ENCODE assay signal across 7 mouse cellular contexts in genomic region chr8:45332685-45333409, GRCm38 (mm10). TPM values are rescaled to one million over a fixed set of nuclear protein-coding genes. Genes with fewer than 3 reads are reported as not detected.
A peak's percentile ranks its signal among the peaks of the same experiment; 100 is the strongest.
DNase-seq lines count a peak whose midpoint lies in the region; ATAC-seq lines count a peak whose summit lies in the region.

Gene Cyp4v3, minus strand, starts transcription at chr8:45333216.

- under 1% methylated on average over 44 of the region's 44 CpGs for WGBS in intestine, embryonic 16.5 days
- WGBS in limb, embryonic 12.5 days = under 1% methylated on average over 43 of the region's 44 CpGs
- WGBS in midbrain, embryonic 13.5 days = 1% methylated on average over 44 of the region's 44 CpGs

- peak; percentile 81 for DNase-seq in embryo, embryonic 10.5 days (ENCODE audit: low spot score)
- no peak for DNase-seq in gonadal fat pad, adult 2 months (ENCODE audit: low read depth)
- peak; percentile 43 for DNase-seq in spleen, adult 12 weeks (ENCODE audit: low spot score)

- no peaks in the 10 kb centered on the region for H3K9me3 ChIP-seq in intestine, embryonic 16.5 days (ENCODE audit: control insufficient read depth, low read length)
- H3K9me3 ChIP-seq in limb, embryonic 12.5 days = no peaks in the 10 kb centered on the region
- no peaks in the 10 kb centered on the region for H3K9me3 ChIP-seq in midbrain, embryonic 13.5 days

- peak within 1 kb of the TSS; percentile 75 for H3K9ac ChIP-seq in intestine, embryonic 16.5 days (ENCODE audit: low read depth, low read length)
- H3K9ac ChIP-seq in limb, embryonic 12.5 days (replicated peaks) = peak within 1 kb of the TSS; percentile 67
- H3K9ac ChIP-seq in midbrain, embryonic 13.5 days (replicated peaks) = peak within 1 kb of the TSS; percentile 69

- peak within 1 kb of the TSS; percentile 92 for H3K4me2 ChIP-seq in intestine, embryonic 16.5 days (ENCODE audit: low read depth, low read length)
- H3K4me2 ChIP-seq in limb, embryonic 12.5 days = peak within 1 kb of the TSS; percentile 83
- H3K4me2 ChIP-seq in midbrain, embryonic 13.5 days (replicated peaks) = peak within 1 kb of the TSS; percentile 85

- H3K4me3 ChIP-seq in intestine, embryonic 16.5 days (ENCODE audit: low read length) = peak within 1 kb of the TSS; percentile 72
- peak within 1 kb of the TSS; percentile 60 for H3K4me3 ChIP-seq in limb, embryonic 12.5 days (replicated peaks)
- H3K4me3 ChIP-seq in midbrain, embryonic 13.5 days (replicated peaks) = peak within 1 kb of the TSS; percentile 56

- no peaks in the 10 kb centered on the region for H3K27me3 ChIP-seq in intestine, embryonic 16.5 days (replicated peaks; ENCODE audit: control insufficient read depth, insufficient read depth, low read length)
- H3K27me3 ChIP-seq in limb, embryonic 12.5 days = no peaks in the 10 kb centered on the region
- peaks cover 14% of the 10 kb centered on the region for H3K27me3 ChIP-seq in midbrain, embryonic 13.5 days

- no peaks in the 10 kb centered on the region for H3K36me3 ChIP-seq in intestine, embryonic 16.5 days (ENCODE audit: control insufficient read depth, insufficient read depth, low read length)
- no peaks in the 10 kb centered on the region for H3K36me3 ChIP-seq in limb, embryonic 12.5 days
- no peaks in the 10 kb centered on the region for H3K36me3 ChIP-seq in midbrain, embryonic 13.5 days

- H3K4me1 ChIP-seq in intestine, embryonic 16.5 days (ENCODE audit: control insufficient read depth, insufficient read depth, low read length) = peaks cover 9% of the 10 kb centered on the region
- 0 out of 2 replicates have a peak, but pooled peaks cover 2% of the 10 kb centered on the region for H3K4me1 ChIP-seq in limb, embryonic 12.5 days (replicated peaks)
- peaks cover 14% of the 10 kb centered on the region for H3K4me1 ChIP-seq in midbrain, embryonic 13.5 days (replicated peaks)

- ATAC-seq in activated CD4-positive, CD25-positive, alpha-beta regulatory T cell, adult 4 months = peak; percentile 90
- ATAC-seq in intestine, embryonic 16.5 days = peak; percentile 92
- peak; percentile 43; the same call in 1 of the 2 replicates for ATAC-seq in limb, embryonic 12.5 days (ENCODE audit: insufficient number of reproducible peaks, insufficient read depth, low FRiP score, low TSS enrichment, low read depth)
- ATAC-seq in midbrain, embryonic 13.5 days = peak; percentile 70

- no peak within 1 kb of the TSS for H3K27ac ChIP-seq in intestine, embryonic 16.5 days (ENCODE audit: low read length)
- H3K27ac ChIP-seq in limb, embryonic 12.5 days = no peak within 1 kb of the TSS
- H3K27ac ChIP-seq in midbrain, embryonic 13.5 days = no peak within 1 kb of the TSS

RNA-seq across cellular contexts. Expression of gene Cyp4v3, which starts in this region (rescaled TPM):
- polyA plus RNA-seq in activated CD4-positive, CD25-positive, alpha-beta regulatory T cell, adult 4 months (2017; shearing (Covaris generic)) = 10 to 100 TPM; 10.8 to 14.2 TPM
- 7.1 and 11.0 TPM in 2 replicates for polyA plus RNA-seq in gonadal fat pad, adult 2 months (2012; rRNA removed)
- 1.3 and 1.7 TPM in 2 replicates for polyA plus RNA-seq in intestine, embryonic 16.5 days (2015; fragmentation: Nextera tagmentation; extraction: Ambion mirVana)
- 1.1 and 1.6 TPM in 2 replicates for polyA plus RNA-seq in limb, embryonic 12.5 days (2016; fragmentation: Nextera tagmentation; extraction: Ambion mirVana)
- 1.9 and 2.3 TPM in 2 replicates for polyA plus RNA-seq in midbrain, embryonic 13.5 days (2015; fragmentation: Nextera tagmentation; extraction: Ambion mirVana)
